Mouse (Mus musculus) CH12.LX (cell line): Measurements from ENCODE around the gene Arhgef12.

ENCODE experiments used
- CTCF ChIP-seq, 2 experiments: IDR thresholded peaks in 1 of 2; conservative IDR thresholded peaks in 1 of 2; 2 replicates each; pipeline ENCODE4 v1.5.1; 2011 to 2012; ENCODE audit warnings: low read depth in 2 of 2, low read length in 2 of 2, improper control_type of control experiment in 1 of 2, inconsistent platforms in 1 of 2, mild to moderate bottlenecking in 1 of 2, moderate library complexity in 1 of 2
- E2F4 ChIP-seq: IDR thresholded peaks from 2 replicates; pipeline ENCODE4 v1.6.1; 2011; ENCODE audit warnings: low read depth, low read length, improper control_type of control experiment; ENCODE audit not compliant: insufficient replicate concordance
- EP300 ChIP-seq: IDR thresholded peaks from 2 replicates; pipeline ENCODE4 v1.6.1; 2011; ENCODE audit warnings: low read length, improper control_type of control experiment
- JUN ChIP-seq: IDR thresholded peaks from 2 replicates; pipeline ENCODE4 v1.6.1; 2011; ENCODE audit warnings: low read depth, mild to moderate bottlenecking, low read length, improper control_type of control experiment, moderate library complexity; ENCODE audit not compliant: insufficient read depth
- JUND ChIP-seq: conservative IDR thresholded peaks from 2 replicates; pipeline ENCODE4 v1.6.1; 2011; ENCODE audit warnings: low read depth, low read length, improper control_type of control experiment
- MAFK ChIP-seq: IDR thresholded peaks from 2 replicates; pipeline ENCODE4 v1.6.1; 2011; ENCODE audit warnings: low read length, improper control_type of control experiment; ENCODE audit not compliant: insufficient replicate concordance
- MXI1 ChIP-seq: IDR thresholded peaks from 2 replicates; pipeline ENCODE4 v1.6.1; 2011; ENCODE audit warnings: mild to moderate bottlenecking, low read depth, low read length, improper control_type of control experiment
- PAX5 ChIP-seq: IDR thresholded peaks from 2 replicates; pipeline ENCODE4 v1.6.1; 2012; ENCODE audit warnings: low read length, inconsistent platforms, mixed read lengths
- POLR2A ChIP-seq: IDR thresholded peaks from 2 replicates; pipeline ENCODE4 v1.6.1; 2011; ENCODE audit warnings: low read depth, mild to moderate bottlenecking, improper control_type of control experiment, low read length
- SIN3A ChIP-seq: IDR thresholded peaks from 2 replicates; pipeline ENCODE4 v1.6.1; 2012; ENCODE audit warnings: low read length, improper control_type of control experiment, inconsistent platforms
- SMC3 ChIP-seq: IDR thresholded peaks from 2 replicates; pipeline ENCODE4 v1.6.1; 2011; ENCODE audit warnings: low read depth, low read length, improper control_type of control experiment
- ZKSCAN1 ChIP-seq: IDR thresholded peaks from 2 replicates; pipeline ENCODE4 v1.6.1; 2012; ENCODE audit warnings: low read depth, inconsistent platforms, low read length, improper control_type of control experiment, borderline replicate concordance

DNA sequence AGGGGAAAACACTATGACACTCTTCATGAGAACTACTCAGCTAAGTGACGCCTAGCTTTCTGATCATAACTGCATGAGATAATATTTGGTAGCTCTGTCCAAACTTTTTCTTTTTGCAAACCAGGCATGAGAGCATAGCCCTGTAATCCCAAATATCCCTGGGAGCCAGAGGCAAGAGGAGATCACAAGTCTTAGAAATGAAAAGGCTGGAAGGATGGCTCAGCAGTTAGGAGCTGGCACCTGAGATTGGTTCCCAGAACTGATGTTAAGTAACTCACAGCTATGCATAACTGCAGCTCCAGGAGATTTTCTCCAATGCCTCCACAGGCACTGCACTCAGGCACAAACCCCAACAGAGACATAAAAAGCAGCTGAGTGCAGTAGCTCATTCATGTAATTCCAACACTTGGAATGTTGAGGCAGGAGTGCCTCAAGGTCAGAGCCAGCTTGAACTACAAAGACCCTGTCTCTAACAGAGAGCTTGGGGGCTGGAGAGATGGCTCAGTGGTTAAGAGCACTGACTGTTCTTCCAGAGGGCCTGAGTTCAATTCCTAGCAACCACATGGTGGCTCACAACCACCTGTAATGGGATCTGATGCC lies 21.3 kb downstream of the Arhgef12 start:
- TF ChIP-seq MAFK (no peak), EP300 (no peak), JUND (no peak), POLR2A (no peak), SMC3 (no peak), CTCF (conservative IDR thresholded peaks at IDR 0.05 in 1 of 2, IDR thresholded peaks at IDR 0.05 in 1 of 2; ENCODE audit: low read depth in 2 of 2, low read length in 2 of 2) (no peak), PAX5 (no peak), ZKSCAN1 (no peak), E2F4 (no peak), JUN (no peak), MXI1 (no peak), SIN3A (no peak)
